Mouse (Mus musculus): ENCODE data around the gene Tbx10.
"Not testable (repeated sequence)": the region's sequence is repeated elsewhere in the genome, so short reads cannot be mapped to it uniquely, and the experiment has no call there.

Gene Tbx10

DNA sequence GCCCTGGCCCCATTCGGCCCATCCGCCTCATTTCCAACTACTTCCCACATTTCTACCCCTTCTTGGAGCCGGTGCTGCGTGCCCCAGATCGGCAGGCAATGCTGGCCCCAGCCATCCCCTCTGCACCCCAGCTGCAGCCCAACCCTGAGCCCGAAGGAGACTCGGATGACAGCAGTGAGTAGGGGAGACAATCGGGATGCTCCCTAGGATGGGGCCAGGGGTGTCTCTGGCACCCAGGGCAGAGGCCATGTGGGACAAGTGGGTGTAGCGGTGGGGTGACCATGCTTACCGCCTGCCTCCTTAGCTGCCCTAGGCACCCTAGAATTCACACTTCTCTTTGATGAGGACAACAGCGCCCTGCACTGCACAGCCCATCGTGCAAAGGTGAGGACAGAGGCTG, 11.1 kb downstream of the Tbx10 start:
- DNase-seq (ENCODE audit: low read depth, low spot score): no peak

- no peak for DNase-seq (ENCODE audit: low read depth, low spot score)
Measured at GRCm38 (mm10) chr19:4004331-4004730, 11.8 kb downstream of the Tbx10 start.

DNA sequence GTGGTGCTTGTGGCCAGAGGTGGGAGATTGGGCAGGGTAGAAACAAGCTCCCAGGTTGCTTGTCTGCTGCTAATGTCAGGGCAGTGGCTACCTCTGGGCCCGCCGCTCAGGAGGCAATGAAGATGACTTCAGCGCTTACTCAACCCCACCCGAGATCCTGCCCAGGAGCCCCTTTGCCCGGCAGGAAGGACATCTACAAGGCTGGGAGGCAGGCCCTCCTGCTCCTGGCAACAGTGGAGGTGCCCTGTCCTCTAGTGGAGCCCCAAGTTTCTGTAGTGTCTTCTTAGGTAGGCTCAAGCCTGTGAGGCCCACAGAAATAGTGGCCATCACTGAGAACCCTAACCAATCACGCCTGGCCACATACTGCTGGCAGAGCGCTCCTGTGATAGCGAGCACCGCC, 12.5 kb downstream of the Tbx10 start:
- DNase-seq (ENCODE audit: low read depth, low spot score): no peak

DNA sequence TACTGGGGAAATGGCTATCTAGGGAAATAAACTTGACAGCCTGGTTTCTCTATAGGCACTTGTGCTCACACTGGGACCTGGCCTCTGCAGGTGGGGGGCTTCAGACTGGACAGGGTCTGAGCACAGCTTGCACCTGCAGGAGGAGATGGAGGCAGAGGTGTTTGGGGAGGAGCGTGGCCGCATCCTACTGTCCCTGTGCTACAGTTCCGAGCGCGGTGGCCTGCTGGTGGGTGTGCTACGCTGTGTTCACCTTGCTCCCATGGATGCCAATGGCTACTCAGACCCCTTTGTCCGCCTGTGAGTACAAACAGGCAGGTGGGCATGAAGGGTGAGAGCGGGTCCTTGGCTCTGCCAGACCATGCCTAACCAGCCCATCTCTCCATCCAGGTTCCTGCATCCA, 13.4 kb downstream of the Tbx10 start:
- DNase-seq (ENCODE audit: low read depth, low spot score): no peak

- no peak for DNase-seq (ENCODE audit: low read depth, low spot score)
Measured at GRCm38 (mm10) chr19:4011086-4011485, 18.5 kb downstream of the Tbx10 start.

- peak; percentile 100 for DNase-seq (ENCODE audit: low read depth, low spot score)
Measured at GRCm38 (mm10) chr19:4012432-4013022, 20.0 kb downstream of the Tbx10 start, which contains the start of gene Ndufv1. TSS of gene Ndufv1 (minus strand) at chr19:4012806.

GRCm38 (mm10) chr19:4013066-4013465, 20.5 kb downstream of the Tbx10 start:
- no peak for DNase-seq (ENCODE audit: low read depth, low spot score)

GRCm38 (mm10) chr19:4014802-4015201, 22.2 kb downstream of the Tbx10 start:
- DNase-seq (ENCODE audit: low read depth, low spot score): no peak

GRCm38 (mm10) chr19:4015635-4016034, 23.1 kb downstream of the Tbx10 start:
- DNase-seq (ENCODE audit: low read depth, low spot score): no peak

- no peak for DNase-seq (ENCODE audit: low read depth, low spot score)
Measured at GRCm38 (mm10) chr19:4017921-4018587, 25.5 kb downstream of the Tbx10 start.

- DNase-seq (ENCODE audit: low read depth, low spot score): peak; percentile 96
Measured at GRCm38 (mm10) chr19:4018743-4019583, 26.4 kb downstream of the Tbx10 start.

DNA sequence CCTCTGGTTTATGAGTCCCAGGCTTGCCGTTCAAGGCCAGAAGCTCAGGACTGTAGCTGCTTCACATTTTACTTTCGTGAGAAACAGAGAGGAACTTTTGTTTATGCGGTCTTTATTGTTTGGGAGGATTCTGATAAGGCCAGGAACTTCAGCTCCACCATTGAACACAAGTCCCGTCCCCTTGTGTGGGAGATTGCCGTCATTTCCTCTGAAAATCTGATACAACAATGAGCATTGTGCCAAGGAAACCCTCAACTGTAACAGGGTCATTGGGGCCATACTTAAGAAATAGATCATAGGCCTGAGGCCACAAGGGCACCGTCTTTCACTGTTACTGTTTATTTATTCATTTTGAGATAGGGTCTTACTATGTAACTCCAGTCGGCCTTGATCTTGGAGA, 30.6 kb downstream of the Tbx10 start:
- DNase-seq (ENCODE audit: low read depth, low spot score): no peak

- peak; percentile 85 for DNase-seq (ENCODE audit: low read depth, low spot score)
Measured at GRCm38 (mm10) chr19:4027576-4027975, 35.0 kb downstream of the Tbx10 start.

GRCm38 (mm10) chr19:4032668-4033067, 40.1 kb downstream of the Tbx10 start:
- no peak for DNase-seq (ENCODE audit: low read depth, low spot score)

DNA sequence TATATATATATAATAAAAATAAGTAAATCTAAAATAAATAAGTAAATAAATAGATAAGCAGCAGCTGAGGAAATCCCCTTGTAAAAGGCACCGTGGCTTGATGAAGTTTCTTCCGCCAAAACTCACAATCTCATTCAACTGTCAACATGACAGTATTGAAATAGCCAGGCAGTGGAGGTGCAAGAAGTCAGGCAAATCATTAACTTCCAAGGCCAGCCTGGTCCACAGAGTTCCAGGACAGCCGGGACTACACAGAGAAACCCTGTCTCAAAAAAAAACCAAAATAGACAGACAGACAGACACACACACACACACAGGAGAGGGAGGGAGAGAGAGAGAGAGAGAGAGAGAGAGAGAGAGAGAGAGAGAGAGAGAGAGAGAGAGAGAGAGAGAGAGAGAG, 40.7 kb downstream of the Tbx10 start:
- DNase-seq (ENCODE audit: low read depth, low spot score): no peak

- no peak for DNase-seq (ENCODE audit: low read depth, low spot score)
Measured at GRCm38 (mm10) chr19:4033742-4034141, 41.2 kb downstream of the Tbx10 start.

DNA sequence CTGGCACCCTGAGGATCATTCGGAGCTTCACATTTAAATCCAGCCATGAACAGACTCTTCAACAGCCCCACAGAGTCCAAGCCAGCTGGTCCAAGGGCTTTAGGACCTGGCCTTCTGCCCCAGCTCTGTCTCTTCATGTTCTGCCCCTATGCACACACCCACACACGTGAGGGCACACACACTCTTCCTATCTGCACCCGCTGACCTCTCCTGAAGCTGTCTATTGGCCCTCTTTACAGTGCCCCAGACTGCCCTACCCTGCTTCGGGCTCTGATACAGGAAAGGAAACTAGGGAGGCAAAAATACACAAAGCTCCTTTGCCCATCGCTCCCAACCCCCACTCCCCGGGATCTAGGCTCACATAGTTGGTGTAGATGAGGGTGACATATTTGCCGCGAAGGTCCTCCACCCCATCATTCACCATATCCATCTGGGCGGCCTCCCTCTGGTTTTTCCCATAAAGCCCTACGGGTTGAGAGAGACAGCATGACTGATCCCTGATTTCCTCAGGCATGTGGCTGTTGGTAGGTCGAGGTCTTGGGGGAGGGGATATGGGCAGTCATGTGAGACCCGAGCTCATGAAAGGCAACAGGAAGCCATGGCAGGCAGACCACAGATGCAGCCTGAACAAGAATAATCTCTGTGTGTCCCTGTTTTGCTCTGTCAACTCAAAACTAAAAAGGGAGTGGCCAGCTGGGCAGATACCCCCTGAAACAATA, 43.9 kb downstream of the Tbx10 start:
- peak; percentile 20 for DNase-seq (ENCODE audit: low read depth, low spot score)

- DNase-seq (ENCODE audit: low read depth, low spot score): not testable (repeated sequence)
Measured at GRCm38 (mm10) chr19:4037154-4037787, 44.7 kb downstream of the Tbx10 start.

GRCm38 (mm10) chr19:4037788-4038232, 45.3 kb downstream of the Tbx10 start, which contains the start of gene Gstp1:
TSS of gene Gstp1 (minus strand) at chr19:4037985.
- DNase-seq (ENCODE audit: low read depth, low spot score): peak; percentile 96

GRCm38 (mm10) chr19:4040941-4041340, 48.4 kb downstream of the Tbx10 start:
- not testable (repeated sequence) for DNase-seq (ENCODE audit: low read depth, low spot score)

GRCm38 (mm10) chr19:4041500-4041899, 48.9 kb downstream of the Tbx10 start:
- not testable (repeated sequence) for DNase-seq (ENCODE audit: low read depth, low spot score)
